Mouse (Mus musculus) thymus, adult 2 months (tissue): ENCODE data around the gene Sh3kbp1.

ENCODE experiments used
- CTCF ChIP-seq: fragments of 200-500 bp; IDR thresholded peaks from 2 replicates; pipeline ENCODE4 v1.5.1; 2012; ENCODE audit warnings: mild to moderate bottlenecking, control low read depth, low read length, moderate library complexity, borderline replicate concordance; ENCODE audit not compliant: control insufficient read depth, poor library complexity, insufficient read depth; ENCODE audit errors: extremely low read depth
- POLR2A ChIP-seq: fragments of 200-500 bp; IDR thresholded peaks from 2 replicates; pipeline ENCODE4 v1.6.1; 2012; ENCODE audit warnings: mild to moderate bottlenecking, low read length, control low read depth, moderate library complexity; ENCODE audit not compliant: control insufficient read depth, poor library complexity, insufficient read depth; ENCODE audit errors: extremely low read depth

DNA sequence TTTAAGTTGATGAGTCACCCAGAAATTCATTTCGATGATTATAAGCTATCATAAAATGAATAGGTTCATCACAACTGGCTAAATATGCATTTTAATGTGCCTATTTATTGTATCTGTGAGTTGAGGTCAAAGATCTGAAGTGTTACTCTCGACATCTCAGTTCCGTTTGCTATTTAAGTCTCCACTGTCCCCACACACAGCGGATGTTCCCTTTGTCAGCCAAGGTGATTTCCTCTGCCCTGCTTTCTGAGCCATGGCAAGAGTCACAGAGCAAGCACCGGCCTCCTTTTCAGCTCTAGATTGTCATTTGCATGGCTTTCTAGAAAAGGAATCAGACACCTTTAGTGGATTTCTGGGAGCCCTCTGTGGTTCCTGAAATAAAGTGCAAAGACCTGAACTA, 254.5 kb downstream of the Sh3kbp1 start:
- TF ChIP-seq CTCF: no peak
- no peak for TF ChIP-seq POLR2A
